Comparison of ENCODE assay signal across 21 mouse cellular contexts in genomic region chr13:20026612-20027011, GRCm38 (mm10).
"Had no signal": no experiment of that assay in that cellular context is flagged by ENCODE, and none has a peak within 500 bp of the region (broad histone marks: within the 10 kb centered on the region; RNA-seq: fewer than 3 reads in every experiment).

No protein-coding gene starts in this region.

- H3K27me3 ChIP-seq: hindbrain, embryonic 13.5 days; hindbrain, embryonic 15.5 days; limb, embryonic 12.5 days had no signal

- H3K27ac ChIP-seq: gastrocnemius, adult 2 months; heart, embryonic 10.5 days; hindbrain, embryonic 10.5 days; hindbrain, embryonic 13.5 days; hindbrain, embryonic 15.5 days; hindbrain, postnatal 0 days; layer of hippocampus, adult 2 months; left cerebral cortex, adult 2 months; limb, embryonic 10.5 days; limb, embryonic 12.5 days had no signal

- H3K9me3 ChIP-seq: heart, embryonic 10.5 days; hindbrain, embryonic 10.5 days; hindbrain, embryonic 13.5 days; hindbrain, embryonic 15.5 days; limb, embryonic 10.5 days; limb, embryonic 12.5 days had no signal

- H3K4me1 ChIP-seq: heart, embryonic 10.5 days; hindbrain, embryonic 10.5 days; hindbrain, embryonic 13.5 days; hindbrain, embryonic 15.5 days; limb, embryonic 10.5 days; limb, embryonic 12.5 days had no signal

- H3K36me3 ChIP-seq: heart, embryonic 10.5 days; hindbrain, embryonic 10.5 days; hindbrain, embryonic 13.5 days; hindbrain, embryonic 15.5 days; limb, embryonic 10.5 days; limb, embryonic 12.5 days had no signal

- ATAC-seq: hindbrain, postnatal 0 days had no signal

- H3K4me2 ChIP-seq: hindbrain, embryonic 13.5 days; hindbrain, embryonic 15.5 days; limb, embryonic 12.5 days; liver, embryonic 11.5 days had no signal

- H3K9ac ChIP-seq: hindbrain, embryonic 13.5 days; hindbrain, embryonic 15.5 days; limb, embryonic 12.5 days had no signal

- DNase-seq: gastrocnemius, adult 2 months; gastrocnemius, postnatal 10 days; gastrocnemius, postnatal 25 days; heart, postnatal 10 days; heart, postnatal 4 days; kidney, adult 18-20 months; kidney, adult 8-10 months; kidney, postnatal 10 days; kidney, postnatal 25 days; kidney, postnatal 4 days; liver had no signal

- H3K4me3 ChIP-seq: gastrocnemius, adult 2 months; heart, embryonic 10.5 days; hindbrain, embryonic 10.5 days; hindbrain, embryonic 13.5 days; hindbrain, embryonic 15.5 days; layer of hippocampus, adult 2 months; left cerebral cortex, adult 2 months; limb, embryonic 10.5 days; limb, embryonic 12.5 days had no signal
